ENCODE assay signal across 9 mouse cellular contexts in genomic region chr15:80529955-80530869, GRCm38 (mm10). TPM values are rescaled to one million over a fixed set of nuclear protein-coding genes. Genes with fewer than 3 reads are reported as not detected.
DNase-seq lines count a peak whose midpoint lies in the region; ATAC-seq lines count a peak whose summit lies in the region.
"Had no signal": no experiment of that assay in that cellular context is flagged by ENCODE, and none has a peak within 500 bp of the region (broad histone marks: within the 10 kb centered on the region; RNA-seq: fewer than 3 reads in every experiment).

No protein-coding gene starts in this region.

- H3K27me3 ChIP-seq in forebrain, embryonic 12.5 days: 0 out of 2 replicates have a peak, but pooled peaks cover 2% of the 10 kb centered on the region

- H3K4me1 ChIP-seq in forebrain, embryonic 12.5 days: peaks cover 9% of the 10 kb centered on the region

- no peak overlapping the region for H3K4me3 ChIP-seq in forebrain, embryonic 12.5 days (replicated peaks)

- intact Hi-C loops in left cerebral cortex, postnatal 25 days (cut with DNase I): loop anchor here (5.0 kb wide), 2 partner anchors 82 to 243 kb away; partner anchors contain the start of gene Cacna1i

- H3K27ac ChIP-seq in forebrain, embryonic 12.5 days: no peak overlapping the region

- WGBS in forebrain, embryonic 12.5 days: 44% methylated on average over 20 of the region's 20 CpGs

- no peak for ATAC-seq in CD4-positive, CD25-positive, alpha-beta regulatory T cell, adult 4 months
- ATAC-seq in forebrain, embryonic 12.5 days (ENCODE audit: low FRiP score): no peak
- ATAC-seq in megakaryocyte progenitor cell, adult 5-6 weeks (replicated peaks; ENCODE audit: poor library complexity): no peak

- no peak overlapping the region for H3K9ac ChIP-seq in forebrain, embryonic 12.5 days

- peak overlapping the region; percentile 32 for H3K4me2 ChIP-seq in forebrain, embryonic 12.5 days

- no peaks in the 10 kb centered on the region for H3K36me3 ChIP-seq in forebrain, embryonic 12.5 days (replicated peaks)

- H3K9me3 ChIP-seq in forebrain, embryonic 12.5 days: no peaks in the 10 kb centered on the region

- DNase-seq in CD4-positive, CD25-positive, alpha-beta regulatory T cell, adult 2 months (ENCODE audit: low read depth, low spot score): peak; percentile 53
- peak; percentile 58 to 73 for DNase-seq in left cerebral cortex, postnatal 25 days (ENCODE audit: low spot score in 2 of 2)
- DNase-seq in retina, adult 2 months (ENCODE audit: low read depth, low spot score): peak; percentile 16
- no peak for DNase-seq in cerebellum, postnatal 36 days
- DNase-seq in adrenal gland, postnatal 36 days: no peak

RNA-seq across cellular contexts. Expression of gene Enthd1, which starts 34.7 kb away (rescaled TPM):
- under 1 TPM in 1 of 2 experiments, not detected in 1; 0.24 TPM for polyA plus RNA-seq in CD4-positive, CD25-positive, alpha-beta regulatory T cell, adult 4 months (2017; shearing (Covaris generic))
- not detected in 2 replicates for polyA plus RNA-seq in forebrain, embryonic 12.5 days (2016; fragmentation: Nextera tagmentation; extraction: Ambion mirVana)
- total RNA-seq in left cerebral cortex, postnatal 25 days (2021): not detected
- total RNA-seq in megakaryocyte progenitor cell, adult 5-6 weeks (2015): not detected in 2 replicates
- not detected in 2 replicates for total RNA-seq in megakaryocyte progenitor cell, adult 5-6 weeks (2017)
- total RNA-seq in adrenal gland, postnatal 36 days (2021): not detected
- polyA plus RNA-seq: heart, embryonic 16.5 days had no signal

RNA-seq across cellular contexts. Expression of gene Grap2, which starts 42.2 kb away (rescaled TPM):
- polyA plus RNA-seq in CD4-positive, CD25-positive, alpha-beta regulatory T cell, adult 4 months (2017; shearing (Covaris generic)): 10 to 100 TPM; 37.7 to 55.0 TPM
- 1.8 and 2.8 TPM in 2 replicates for polyA plus RNA-seq in forebrain, embryonic 12.5 days (2016; fragmentation: Nextera tagmentation; extraction: Ambion mirVana)
- 1 to 10 TPM in 1 of 2 experiments, under 1 TPM in 1; 0.64 to 1.3 TPM for total RNA-seq in left cerebral cortex, postnatal 25 days (2021)
- 0.05 and 1.2 TPM in 2 replicates for total RNA-seq in megakaryocyte progenitor cell, adult 5-6 weeks (2015)
- total RNA-seq in megakaryocyte progenitor cell, adult 5-6 weeks (2017): 1.5 and 1.8 TPM in 2 replicates
- under 1 TPM; 0.70 to 0.76 TPM for total RNA-seq in adrenal gland, postnatal 36 days (2021)

Comparison
In these comparisons a context has a peak if more than half of its experiments do, and no peak if none do; other contexts are left out.
1. DNase-seq: peak in CD4-positive, CD25-positive, alpha-beta regulatory T cell, adult 2 months (single experiment), left cerebral cortex, postnatal 25 days (2 of 2) and retina, adult 2 months (single experiment); none in cerebellum, postnatal 36 days (0 of 2) and adrenal gland, postnatal 36 days (0 of 2).